ENCODE assay signal across 10 mouse cellular contexts in genomic region chr14:101561251-101561701, GRCm38 (mm10). TPM values are rescaled to one million over a fixed set of nuclear protein-coding genes. Genes with fewer than 3 reads are reported as not detected.
A peak's percentile ranks its signal among the peaks of the same experiment; 100 is the strongest.
DNase-seq lines count a peak whose midpoint lies in the region; ATAC-seq and TF ChIP-seq lines count a peak whose summit lies in the region.
"Had no signal": no experiment of that assay in that cellular context is flagged by ENCODE, and none has a peak within 500 bp of the region (broad histone marks: within the 10 kb centered on the region; RNA-seq: fewer than 3 reads in every experiment).

No protein-coding gene starts in this region.

- no peaks in the 10 kb centered on the region for H3K36me3 ChIP-seq in heart, embryonic 11.5 days (ENCODE audit: control insufficient read depth, insufficient read depth, low read length)
- H3K36me3 ChIP-seq in midbrain, embryonic 14.5 days (ENCODE audit: control insufficient read depth, insufficient read depth, low read length) = no peaks in the 10 kb centered on the region
- H3K36me3 ChIP-seq in stomach, postnatal 0 days (ENCODE audit: control insufficient read depth, insufficient read depth, low read length) = no peaks in the 10 kb centered on the region

- H3K4me3 ChIP-seq in heart, embryonic 11.5 days (ENCODE audit: low read depth, low read length) = no peak overlapping the region
- no peak overlapping the region for H3K4me3 ChIP-seq in midbrain, embryonic 14.5 days (replicated peaks; ENCODE audit: low read depth, low read length)
- H3K4me3 ChIP-seq in stomach, postnatal 0 days (ENCODE audit: low read depth, low read length) = no peak overlapping the region

- peak overlapping the region; percentile 41 for H3K4me2 ChIP-seq in heart, embryonic 11.5 days
- H3K4me2 ChIP-seq in midbrain, embryonic 14.5 days (ENCODE audit: low read length) = no peak overlapping the region
- no peak overlapping the region for H3K4me2 ChIP-seq in stomach, postnatal 0 days (replicated peaks; ENCODE audit: low read depth)

- peaks cover 9% of the 10 kb centered on the region; the same call in 1 of the 2 replicates for H3K4me1 ChIP-seq in heart, embryonic 11.5 days (ENCODE audit: control insufficient read depth, insufficient read depth, low read length)
- H3K4me1 ChIP-seq in midbrain, embryonic 14.5 days (ENCODE audit: control insufficient read depth, insufficient read depth, low read length) = no peaks in the 10 kb centered on the region
- H3K4me1 ChIP-seq in stomach, postnatal 0 days (replicated peaks; ENCODE audit: control insufficient read depth, insufficient read depth) = no peaks in the 10 kb centered on the region

- H3K9ac ChIP-seq in heart, embryonic 11.5 days (ENCODE audit: low read depth, low read length) = no peak overlapping the region
- no peak overlapping the region for H3K9ac ChIP-seq in midbrain, embryonic 14.5 days (replicated peaks; ENCODE audit: low read length)
- no peak overlapping the region for H3K9ac ChIP-seq in stomach, postnatal 0 days (ENCODE audit: low read length)
- H3K9ac ChIP-seq: liver, embryonic 14.5 days had no signal

- H3K27me3 ChIP-seq in heart, embryonic 11.5 days (ENCODE audit: control insufficient read depth, insufficient read depth, low read length) = no peaks in the 10 kb centered on the region
- no peaks in the 10 kb centered on the region for H3K27me3 ChIP-seq in midbrain, embryonic 14.5 days (ENCODE audit: control insufficient read depth, insufficient read depth, low read length)
- no peaks in the 10 kb centered on the region for H3K27me3 ChIP-seq in stomach, postnatal 0 days (ENCODE audit: control insufficient read depth, insufficient read depth, low read length)

- WGBS in heart, embryonic 11.5 days (ENCODE audit: insufficient replicate concordance) = 45% methylated on average over 12 of the region's 12 CpGs
- WGBS in midbrain, embryonic 14.5 days = 53% methylated on average over 12 of the region's 12 CpGs
- WGBS in stomach, postnatal 0 days = 67% methylated on average over 12 of the region's 12 CpGs

- TF ChIP-seq CTCF in stomach, postnatal 0 days (IDR thresholded peaks at IDR 0.05; ENCODE audit: low read depth) = no peak

- H3K9me3 ChIP-seq in heart, embryonic 11.5 days (replicated peaks; ENCODE audit: control insufficient read depth, low read length) = no peaks in the 10 kb centered on the region
- no peaks in the 10 kb centered on the region for H3K9me3 ChIP-seq in midbrain, embryonic 14.5 days (ENCODE audit: control insufficient read depth, low read length)
- H3K9me3 ChIP-seq in stomach, postnatal 0 days (ENCODE audit: control insufficient read depth, low read length) = no peaks in the 10 kb centered on the region

- DNase-seq in heart, adult 18-20 months = peak; percentile 54 to 65
- no peak for DNase-seq in heart, adult 8-10 months (ENCODE audit: low spot score)
- peak; percentile 87 for DNase-seq in brain, adult 2 months (ENCODE audit: low read depth, low spot score)
- peak; percentile 35 for DNase-seq in midbrain, embryonic 14.5 days
- no peak for DNase-seq in stomach, postnatal 0 days (ENCODE audit: low spot score)
- DNase-seq in kidney, adult 18-20 months = no peak
- no peak for DNase-seq in frontal cortex, postnatal 36 days (ENCODE audit: low spot score in 2 of 2)
- DNase-seq: right cerebral cortex, adult 18-20 months had no signal

- no peak for TF ChIP-seq EP300 in stomach, postnatal 0 days (optimal IDR thresholded peaks at IDR 0.05)

- 0 out of 2 replicates have a peak overlapping the region, but pooled peaks have one; percentile 47 for H3K27ac ChIP-seq in heart, embryonic 11.5 days (ENCODE audit: low read depth, low read length)
- H3K27ac ChIP-seq in midbrain, embryonic 14.5 days (replicated peaks; ENCODE audit: low read depth, low read length) = no peak overlapping the region
- H3K27ac ChIP-seq in stomach, postnatal 0 days (replicated peaks) = no peak overlapping the region
- H3K27ac ChIP-seq: liver, embryonic 14.5 days had no signal

- ATAC-seq in heart, embryonic 11.5 days (replicated peaks; ENCODE audit: insufficient number of reproducible peaks, low FRiP score, low TSS enrichment) = 0 out of 2 replicates have a peak, but pooled peaks have one; percentile 12
- peak; percentile 20; the same call in 1 of the 2 replicates for ATAC-seq in midbrain, embryonic 14.5 days (ENCODE audit: low FRiP score, low TSS enrichment)
- no peak for ATAC-seq in stomach, postnatal 0 days (ENCODE audit: low FRiP score, low TSS enrichment)

RNA-seq across cellular contexts. Expression of gene Tbc1d4, which starts 47.7 kb away (rescaled TPM):
- total RNA-seq in heart, adult 18-20 months (2021) = 100 to 1,000 TPM in 1 of 2 experiments, 10 to 100 TPM in 1; 89.3 to 105 TPM
- 100 to 1,000 TPM in 1 of 4 experiments, 10 to 100 TPM in 3; 78.5 to 103 (median 84.6) TPM for total RNA-seq in heart, adult 8-10 months (2022)
- 15.0 and 16.3 TPM in 2 replicates for polyA plus RNA-seq in heart, embryonic 11.5 days (2014; fragmentation: Nextera tagmentation; extraction: Ambion mirVana)
- 7.1 and 8.9 TPM in 2 replicates for polyA plus RNA-seq in midbrain, embryonic 14.5 days (2014; fragmentation: Nextera tagmentation; extraction: Ambion mirVana)
- polyA plus RNA-seq in stomach, postnatal 0 days (2015; fragmentation: Nextera tagmentation; extraction: Ambion mirVana) = 3.9 and 4.4 TPM in 2 replicates

Comparison
In these comparisons a context has a peak if more than half of its experiments do, and no peak if none do; other contexts are left out.
1. DNase-seq: peak in heart, adult 18-20 months (2 of 2), brain, adult 2 months (single experiment) and midbrain, embryonic 14.5 days (single experiment); none in heart, adult 8-10 months (single experiment), stomach, postnatal 0 days (single experiment), kidney, adult 18-20 months (single experiment) and frontal cortex, postnatal 36 days (0 of 2).